Mouse (Mus musculus): ENCODE data around the gene Zfyve19.

Zfyve19 gene

GRCm38 (mm10) chr2:119208344-119209175 lies at the start of gene Zfyve19, which contains the start of gene Dnajc17:
Gene Zfyve19 (plus strand): TSS chr2:119208617.
Gene Dnajc17 (minus strand): TSS chr2:119208795.
- peak; percentile 97 for DNase-seq (ENCODE audit: low read depth, low spot score)

- no peak for DNase-seq (ENCODE audit: low read depth, low spot score)
Measured at GRCm38 (mm10) chr2:119161247-119161646, 47.2 kb upstream of the Zfyve19 start.

GRCm38 (mm10) chr2:119163135-119163534 lies 45.3 kb upstream of the Zfyve19 start:
- no peak for DNase-seq (ENCODE audit: low read depth, low spot score)

- DNase-seq (ENCODE audit: low read depth, low spot score) = no peak
Measured at GRCm38 (mm10) chr2:119163999-119164398, 44.4 kb upstream of the Zfyve19 start.

- DNase-seq (ENCODE audit: low read depth, low spot score) = peak; percentile 46
Measured at GRCm38 (mm10) chr2:119165401-119165800, 43.0 kb upstream of the Zfyve19 start.

- DNase-seq (ENCODE audit: low read depth, low spot score) = peak; percentile 58
Measured at GRCm38 (mm10) chr2:119166901-119167865, 41.2 kb upstream of the Zfyve19 start, which contains the start of gene Gchfr. Gene Gchfr (plus strand): TSS chr2:119167773.

- DNase-seq (ENCODE audit: low read depth, low spot score) = no peak
Measured at GRCm38 (mm10) chr2:119167866-119168256, 40.6 kb upstream of the Zfyve19 start.

GRCm38 (mm10) chr2:119170282-119170681 lies 38.1 kb upstream of the Zfyve19 start:
- DNase-seq (ENCODE audit: low read depth, low spot score) = no peak

- no peak for DNase-seq (ENCODE audit: low read depth, low spot score)
Measured at GRCm38 (mm10) chr2:119171574-119171973, 36.8 kb upstream of the Zfyve19 start.

- no peak for DNase-seq (ENCODE audit: low read depth, low spot score)
Measured at GRCm38 (mm10) chr2:119172446-119172845, 36.0 kb upstream of the Zfyve19 start.

GRCm38 (mm10) chr2:119172862-119173576 lies 35.4 kb upstream of the Zfyve19 start:
- no peak for DNase-seq (ENCODE audit: low read depth, low spot score)

- peak; percentile 76 for DNase-seq (ENCODE audit: low read depth, low spot score)
Measured at GRCm38 (mm10) chr2:119173991-119174651, 34.3 kb upstream of the Zfyve19 start, which contains the start of gene Gm14137. Gene Gm14137 (plus strand): TSS chr2:119174509.

GRCm38 (mm10) chr2:119174866-119175265 lies 33.6 kb upstream of the Zfyve19 start:
- DNase-seq (ENCODE audit: low read depth, low spot score) = no peak

- DNase-seq (ENCODE audit: low read depth, low spot score) = no peak
Measured at GRCm38 (mm10) chr2:119175614-119176013, 32.8 kb upstream of the Zfyve19 start.

GRCm38 (mm10) chr2:119176761-119177160 lies 31.7 kb upstream of the Zfyve19 start:
- DNase-seq (ENCODE audit: low read depth, low spot score) = peak; percentile 39

GRCm38 (mm10) chr2:119177384-119177939 lies 31.0 kb upstream of the Zfyve19 start:
- peak; percentile 69 for DNase-seq (ENCODE audit: low read depth, low spot score)

GRCm38 (mm10) chr2:119182914-119183313 lies 25.5 kb upstream of the Zfyve19 start:
- no peak for DNase-seq (ENCODE audit: low read depth, low spot score)

GRCm38 (mm10) chr2:119189029-119189710 lies 19.2 kb upstream of the Zfyve19 start:
- peak; percentile 86 for DNase-seq (ENCODE audit: low read depth, low spot score)

- no peak for DNase-seq (ENCODE audit: low read depth, low spot score)
Measured at GRCm38 (mm10) chr2:119190969-119191368, 17.4 kb upstream of the Zfyve19 start.

GRCm38 (mm10) chr2:119194140-119194539 lies 14.3 kb upstream of the Zfyve19 start:
- no peak for DNase-seq (ENCODE audit: low read depth, low spot score)

All from A20 (cell line).